Mouse (Mus musculus) c-Kit-positive CD71-positive TER-119-negative erythroid progenitor cells, embryonic 14.5 days (primary cell): Measurements from ENCODE around the gene Hist2h2aa1.
"Not testable (repeated sequence)": the region's sequence is repeated elsewhere in the genome, so short reads cannot be mapped to it uniquely, and the experiment has no call there.

ENCODE experiments used
- DNase-seq: peaks from one replicate; pipeline ENCODE4 v3.0.0-alpha.2; 2013; ENCODE audit warnings: low read depth

The Hist2h2aa1 gene

GRCm38 (mm10) chr3:96230404-96230803, 14.9 kb upstream of the Hist2h2aa1 start:
- no peak for DNase-seq

DNA sequence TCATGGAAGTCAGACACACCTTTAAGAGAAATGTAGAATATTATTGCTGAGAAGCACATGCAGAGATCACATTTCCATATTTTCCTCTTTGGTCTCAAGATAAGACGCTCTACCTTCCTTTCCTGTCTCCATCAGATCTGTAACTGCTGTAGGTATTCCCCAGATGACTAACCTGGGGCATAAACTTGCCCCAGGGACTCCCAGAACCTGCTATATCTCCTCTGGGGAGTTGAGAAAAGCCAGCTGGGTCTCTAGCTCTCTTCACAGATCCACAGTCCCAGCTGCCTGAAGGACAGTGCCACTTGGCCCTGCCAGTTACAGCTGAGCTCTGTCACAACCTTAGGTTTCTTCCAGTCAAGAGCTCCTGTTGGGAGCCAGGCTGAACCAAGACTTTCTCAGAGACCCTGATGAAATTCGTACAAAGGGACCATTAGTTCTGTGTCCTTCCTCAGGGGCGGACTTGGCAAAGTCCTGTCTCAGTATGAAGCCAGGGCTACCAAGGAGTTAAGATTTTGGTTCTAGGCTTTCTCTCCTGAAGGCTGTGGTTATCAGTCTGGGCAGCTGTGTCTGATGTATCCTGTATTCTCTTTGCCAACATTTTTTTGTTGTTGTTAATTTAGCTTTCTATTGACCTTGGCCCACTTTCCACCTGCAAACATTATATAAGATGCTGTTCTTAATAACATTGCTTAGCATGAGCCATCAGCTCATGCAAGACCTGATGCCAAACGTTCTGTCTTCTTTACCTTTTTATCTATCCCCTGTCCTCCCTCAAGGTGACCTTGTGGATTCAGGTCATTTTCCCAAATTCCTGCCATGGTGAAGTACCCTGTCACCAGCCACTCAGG, 14.2 kb upstream of the Hist2h2aa1 start:
- DNase-seq: no peak

GRCm38 (mm10) chr3:96231758-96232120, 13.6 kb upstream of the Hist2h2aa1 start:
- no peak for DNase-seq

DNA sequence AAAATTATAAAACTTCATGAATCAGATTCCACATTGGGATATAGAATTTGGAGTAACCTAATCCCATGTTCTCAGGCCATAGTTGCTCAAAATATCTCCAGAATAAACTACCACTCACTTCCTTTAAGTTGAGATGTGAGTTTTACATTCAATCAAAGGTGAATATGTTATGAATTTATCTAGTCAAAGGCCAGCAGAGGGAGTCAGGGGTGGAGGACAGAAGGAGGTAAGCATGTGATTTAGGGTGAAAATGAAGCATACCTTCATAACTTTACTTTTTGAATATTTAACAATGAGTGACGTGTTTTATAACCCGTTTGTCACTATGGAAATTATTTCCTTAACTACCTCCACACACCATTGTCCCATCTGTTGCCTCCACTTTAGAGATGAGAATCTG, 10.4 kb upstream of the Hist2h2aa1 start:
- no peak for DNase-seq

DNA sequence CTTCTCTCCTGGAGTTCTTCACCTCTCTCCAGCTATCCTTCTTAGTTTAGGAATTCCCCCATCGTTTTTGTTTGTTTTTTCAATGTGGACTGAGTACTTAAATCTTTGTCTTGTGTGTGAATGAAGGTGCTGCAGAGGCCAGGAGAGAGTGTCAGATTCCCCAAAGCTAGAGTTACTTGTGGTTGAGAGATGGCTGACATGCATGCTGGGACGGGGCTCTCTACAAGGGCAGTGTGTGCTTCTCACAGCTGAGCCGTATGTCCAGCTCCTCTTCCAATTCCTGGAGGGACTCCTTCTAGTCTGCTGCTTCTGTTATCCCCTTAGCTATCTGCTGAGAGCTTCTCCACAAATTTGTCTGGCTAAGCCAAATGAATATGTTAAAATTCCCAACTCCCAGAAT, 9.5 kb upstream of the Hist2h2aa1 start:
- DNase-seq: no peak

GRCm38 (mm10) chr3:96236834-96237334, 8.4 kb upstream of the Hist2h2aa1 start:
- no peak for DNase-seq

- peak; percentile 56 for DNase-seq
These were observed 7.9 kb upstream of the Hist2h2aa1 start for GRCm38 (mm10) chr3:96237335-96237903.

- DNase-seq: peak; percentile 80
These were observed 7.3 kb upstream of the Hist2h2aa1 start for GRCm38 (mm10) chr3:96237904-96238511.

GRCm38 (mm10) chr3:96238954-96239793, 6.1 kb upstream of the Hist2h2aa1 start, which contains the start of gene Hist2h3c2:
Gene Hist2h3c2 (minus strand): TSS chr3:96239127.
- not testable (repeated sequence) for DNase-seq

- DNase-seq: not testable (repeated sequence)
These were observed 5.1 kb upstream of the Hist2h2aa1 start, which contains the start of gene Hist2h2aa2 for GRCm38 (mm10) chr3:96239949-96240798. Gene Hist2h2aa2 (minus strand): TSS chr3:96240276.

DNA sequence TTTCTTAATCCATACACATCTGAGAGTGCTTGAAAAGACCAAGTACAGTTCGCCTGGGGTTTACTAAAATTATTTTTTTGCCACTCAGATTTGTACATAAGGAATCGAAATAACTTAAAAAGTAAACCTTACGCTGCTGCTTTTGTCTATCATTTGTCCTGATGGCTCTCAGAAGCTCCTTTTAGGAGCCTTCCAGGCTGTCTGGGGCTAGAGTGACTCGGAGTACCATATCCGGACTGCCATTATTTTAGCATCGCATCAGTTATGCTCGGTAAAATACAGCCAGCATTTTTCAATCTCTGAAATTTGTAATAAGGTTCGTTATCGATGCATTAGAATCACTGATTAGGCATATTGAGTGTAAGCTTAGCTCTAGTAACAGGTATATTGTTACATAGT, 4.5 kb upstream of the Hist2h2aa1 start:
- no peak for DNase-seq

GRCm38 (mm10) chr3:96243921-96244572, 1.2 kb upstream of the Hist2h2aa1 start:
- DNase-seq: no peak

DNA sequence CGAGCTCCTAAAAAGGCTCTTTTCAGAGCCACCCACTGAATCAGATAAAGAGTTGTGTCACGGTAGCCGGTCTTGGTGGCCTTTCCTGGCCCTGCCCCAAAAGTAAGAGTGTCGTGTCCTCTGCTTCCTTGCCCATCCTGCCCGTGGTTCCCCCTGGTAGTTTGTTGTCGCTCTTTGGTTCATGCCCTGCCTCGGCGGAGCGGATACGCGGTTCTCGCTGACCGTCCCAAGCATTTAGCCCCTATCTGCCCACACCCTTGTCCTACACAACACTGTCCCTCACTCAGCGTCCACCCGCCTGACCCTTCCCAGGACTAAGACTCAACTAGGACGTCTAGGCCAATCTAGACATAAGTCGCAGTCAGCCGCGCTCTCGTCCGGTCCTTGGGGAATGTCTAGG, 721 bp downstream of the Hist2h2aa1 start:
- not testable (repeated sequence) for DNase-seq

DNA sequence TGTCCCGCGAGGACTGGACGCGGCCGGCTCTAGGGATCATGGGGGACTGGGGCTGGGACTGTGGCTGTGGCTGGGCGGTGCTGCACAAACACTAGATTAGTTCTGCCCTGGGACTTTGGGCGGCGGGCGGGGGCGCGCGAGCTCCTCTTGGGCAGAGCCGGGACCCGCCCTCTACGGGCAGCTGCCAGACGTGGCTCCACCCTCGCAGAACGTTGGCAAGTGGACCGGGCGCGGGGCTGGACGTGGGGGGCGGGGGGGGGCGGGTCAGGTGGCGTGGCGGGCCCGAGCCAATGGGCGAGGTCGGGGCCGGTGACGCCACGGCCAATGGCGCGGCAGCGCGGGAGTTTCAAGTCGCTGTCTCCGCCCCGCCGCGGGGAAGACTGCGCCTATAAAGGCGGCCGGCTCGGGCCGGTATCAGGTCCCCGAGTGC, 1.1 kb downstream of the Hist2h2aa1 start, which contains the start of gene Hist2h3c1:
TSS of gene Hist2h3c1 (plus strand) at position 259 of the 430 bp plus-strand sequence.
- DNase-seq: not testable (repeated sequence)

DNA sequence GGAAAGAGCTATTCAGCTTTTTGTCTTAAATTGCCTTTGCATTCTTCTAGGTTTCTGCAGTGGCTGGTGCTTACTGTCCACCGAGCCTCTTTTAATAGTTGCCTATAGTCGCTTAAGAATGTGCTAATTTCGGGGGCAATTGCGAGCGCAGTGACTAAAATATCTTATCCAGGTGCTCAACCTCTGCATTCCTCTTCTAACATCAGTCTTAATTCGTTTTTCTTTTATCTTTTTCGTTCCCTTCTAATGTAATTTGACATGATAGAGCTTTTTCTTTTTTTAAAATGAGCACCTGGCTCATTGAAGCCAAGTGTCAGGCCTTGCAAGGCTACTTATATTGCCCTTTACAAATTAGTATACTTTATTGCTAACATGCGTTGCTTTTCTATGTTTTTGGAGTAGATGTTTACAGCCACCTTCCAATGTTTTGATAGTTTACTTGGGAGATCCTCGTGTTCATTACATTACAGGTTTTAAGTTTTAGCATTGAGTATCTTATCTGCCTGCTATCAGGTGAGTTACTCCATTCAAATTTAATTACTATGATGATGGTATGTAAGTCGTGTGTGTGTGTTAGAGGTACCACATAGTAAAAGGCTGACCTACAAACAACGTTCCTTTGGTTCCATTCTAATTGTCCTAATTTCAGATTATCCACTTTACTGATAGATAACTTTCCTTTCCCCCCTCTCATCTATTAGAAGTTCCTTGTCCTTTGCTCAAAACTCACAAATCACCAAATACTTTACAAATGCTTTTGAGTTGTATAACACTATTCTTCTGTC, 2.3 kb downstream of the Hist2h2aa1 start:
- peak; percentile 52 for DNase-seq

DNA sequence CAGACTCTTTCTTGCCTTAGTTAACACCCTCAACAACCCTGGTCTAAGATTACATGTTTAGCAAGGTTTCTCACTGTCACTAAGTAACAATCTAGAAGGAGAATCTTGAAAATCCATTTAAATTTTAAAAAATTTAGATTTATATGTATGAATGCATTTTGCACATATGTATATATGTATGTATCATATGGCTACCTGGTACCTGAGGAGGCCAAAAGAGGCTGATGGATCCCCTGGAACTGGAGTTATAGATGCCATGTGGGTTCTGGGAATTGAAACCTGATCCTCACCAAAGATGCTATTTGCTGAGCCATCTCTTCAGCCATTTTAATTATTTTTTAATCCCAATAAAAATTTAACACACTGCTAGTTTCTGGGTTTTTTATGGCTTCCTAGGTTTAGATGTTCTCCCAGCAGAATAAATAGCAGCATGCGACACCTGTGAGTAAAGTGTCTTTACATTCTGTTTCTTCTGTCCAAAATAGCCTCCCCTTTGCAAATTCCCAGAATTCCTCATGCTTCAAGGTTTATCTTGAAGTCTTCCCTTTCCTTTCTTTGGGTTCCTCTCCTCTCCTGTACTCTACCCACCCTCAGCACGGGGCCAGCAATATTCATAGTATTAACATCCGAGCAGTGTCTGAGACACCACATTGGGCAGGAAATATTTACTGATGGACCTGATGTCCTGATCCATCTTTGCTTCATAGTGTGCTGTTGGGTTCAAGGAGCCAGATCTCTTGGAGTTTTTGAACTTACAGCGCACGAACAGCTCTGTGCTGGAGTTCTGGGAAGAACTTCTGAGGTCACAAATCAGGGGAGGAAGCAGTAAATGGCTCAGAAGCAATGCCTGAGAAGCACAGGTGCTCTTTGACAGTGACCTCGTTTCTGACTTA, 3.1 kb downstream of the Hist2h2aa1 start:
- no peak for DNase-seq

DNA sequence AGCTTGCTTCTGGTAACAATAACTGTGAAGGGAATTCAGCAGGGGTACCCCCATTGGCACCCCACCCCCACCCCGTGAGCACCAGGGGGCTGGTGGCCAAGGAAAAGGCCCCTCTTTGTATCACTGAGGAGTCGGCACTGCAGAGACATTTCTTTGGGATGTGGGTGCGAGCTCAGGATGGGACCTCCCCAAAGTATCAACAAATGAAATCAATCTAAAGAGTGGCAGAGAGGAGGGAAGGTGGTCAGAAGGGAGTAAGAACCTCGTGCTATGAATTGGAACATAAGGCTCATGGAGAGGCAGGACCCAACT, 3.7 kb downstream of the Hist2h2aa1 start:
- no peak for DNase-seq

- no peak for DNase-seq
These were observed 5.6 kb downstream of the Hist2h2aa1 start for GRCm38 (mm10) chr3:96250890-96251289.

DNA sequence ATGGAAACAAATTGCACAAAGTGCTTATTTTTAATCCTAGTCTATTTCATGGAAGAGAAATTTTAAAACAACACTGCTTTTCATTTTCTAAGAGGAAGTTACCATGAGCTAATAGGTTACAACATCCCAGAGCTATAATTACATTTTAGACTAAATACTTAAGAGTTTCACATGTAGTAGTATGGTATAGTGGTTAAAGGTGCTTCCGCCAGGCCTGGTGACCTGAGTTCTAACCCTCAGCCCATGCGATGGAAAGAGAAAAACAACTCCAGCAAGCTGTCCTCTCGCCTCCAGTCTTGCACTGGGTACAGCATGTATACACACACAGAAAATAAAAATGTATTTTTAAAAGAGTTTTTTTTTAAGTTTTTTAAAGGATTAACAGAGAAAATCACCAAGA, 6.5 kb downstream of the Hist2h2aa1 start:
- DNase-seq: no peak
